Mouse (Mus musculus): ENCODE data around the gene Olfr223. TPM values are rescaled to one million over a fixed set of nuclear protein-coding genes. Genes with fewer than 3 reads are reported as not detected.

Olfr223 gene
- not detected in 2 replicates for polyA plus RNA-seq (2014; fragmentation: Nextera tagmentation; extraction: Ambion mirVana)

DNA sequence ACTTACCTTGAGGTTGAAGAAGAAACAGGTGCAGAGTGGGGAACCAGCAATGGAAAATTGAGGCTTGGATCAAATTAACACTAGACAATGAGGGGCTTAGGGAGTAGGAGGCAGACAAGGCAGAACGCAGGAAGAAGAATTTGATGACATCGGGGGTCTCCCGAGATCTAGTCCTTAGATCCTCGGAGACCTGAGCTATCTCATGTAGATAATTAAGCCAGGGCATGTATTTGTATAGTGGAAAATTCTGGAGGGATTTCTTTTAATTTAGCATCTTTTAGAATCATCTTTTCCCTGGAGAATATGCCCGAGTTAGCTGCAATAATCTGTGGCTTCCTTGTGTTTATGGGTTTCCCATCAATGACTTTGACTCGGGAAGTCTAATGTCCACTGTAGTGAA, at the start of gene Olfr223:
Gene Olfr223 (minus strand): TSS at position 101 of the 400 bp plus-strand sequence.
- no peaks in the 10 kb centered on the region for H3K27me3 ChIP-seq (ENCODE audit: control insufficient read depth, insufficient read depth, low read length)
- H3K4me2 ChIP-seq (replicated peaks; ENCODE audit: low read depth, low read length), result no peak within 1 kb of the TSS
- WGBS, result 85% methylated on average over 6 of the region's 6 CpGs
- no peak within 1 kb of the TSS for H3K27ac ChIP-seq (ENCODE audit: low read depth, low read length)
- no peaks in the 10 kb centered on the region for H3K4me1 ChIP-seq (ENCODE audit: control insufficient read depth, insufficient read depth, low read length)
- H3K9me3 ChIP-seq (ENCODE audit: control insufficient read depth, low read length), result no peaks in the 10 kb centered on the region
- no peak for ATAC-seq (ENCODE audit: low FRiP score, low TSS enrichment)
- H3K9ac ChIP-seq (ENCODE audit: low read depth, low read length), result no peak within 1 kb of the TSS
- no peaks in the 10 kb centered on the region for H3K36me3 ChIP-seq (ENCODE audit: control insufficient read depth, insufficient read depth, low read length)
- H3K4me3 ChIP-seq (ENCODE audit: low read length), result no peak within 1 kb of the TSS

DNA sequence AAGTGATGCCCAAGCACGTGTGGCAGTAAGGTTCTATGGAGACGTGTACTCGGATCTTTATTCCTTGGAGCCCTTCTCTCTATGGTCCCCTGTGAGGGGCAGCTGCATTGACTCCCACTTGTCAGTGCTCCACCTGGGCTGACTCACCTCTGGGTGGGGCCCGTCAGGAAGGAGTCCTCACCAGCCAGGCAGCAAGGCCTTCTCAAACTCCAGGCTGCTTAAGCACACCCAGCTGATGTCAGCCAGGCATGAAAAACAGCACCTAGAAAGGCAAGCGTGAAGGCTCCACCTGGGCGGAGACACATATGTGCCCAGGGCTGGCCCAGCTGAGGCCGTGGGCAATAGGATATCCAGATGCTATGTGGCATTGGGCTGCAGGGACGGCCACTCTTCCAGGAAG, 49.3 kb upstream of the Olfr223 start:
- no peaks in the 10 kb centered on the region for H3K4me1 ChIP-seq (ENCODE audit: control insufficient read depth, insufficient read depth, low read length)
- H3K4me2 ChIP-seq (replicated peaks; ENCODE audit: low read depth, low read length), result no peak overlapping the region
- H3K27ac ChIP-seq (ENCODE audit: low read depth, low read length), result no peak overlapping the region
- no peaks in the 10 kb centered on the region for H3K36me3 ChIP-seq (ENCODE audit: control insufficient read depth, insufficient read depth, low read length)
- H3K27me3 ChIP-seq (ENCODE audit: control insufficient read depth, insufficient read depth, low read length), result no peaks in the 10 kb centered on the region
- H3K9ac ChIP-seq (ENCODE audit: low read depth, low read length), result no peak overlapping the region
- H3K9me3 ChIP-seq (ENCODE audit: control insufficient read depth, low read length), result no peaks in the 10 kb centered on the region
- ATAC-seq (ENCODE audit: low FRiP score, low TSS enrichment), result no peak
- WGBS, result 79% methylated on average over 8 of the region's 8 CpGs
- H3K4me3 ChIP-seq (ENCODE audit: low read length), result no peak overlapping the region

DNA sequence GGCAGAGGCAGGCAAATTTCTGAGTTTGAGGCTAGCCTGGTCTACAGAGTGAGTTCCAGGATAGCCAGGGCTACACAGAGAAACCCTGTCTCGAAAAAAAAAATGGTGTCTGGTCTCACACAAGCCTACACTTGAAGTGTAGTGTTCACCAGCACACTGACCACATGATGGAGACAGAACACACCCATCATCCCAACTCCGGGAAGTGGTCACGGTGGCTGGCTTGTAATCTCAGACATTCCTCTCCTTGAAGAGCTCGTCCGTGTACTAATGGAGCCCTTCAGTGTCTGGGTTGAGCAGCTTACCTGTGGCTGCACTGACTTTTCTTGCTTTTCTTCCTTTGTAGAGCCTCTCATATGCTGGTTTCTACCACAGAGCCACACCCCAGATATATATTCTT, 48.1 kb upstream of the Olfr223 start:
- H3K27me3 ChIP-seq (ENCODE audit: control insufficient read depth, insufficient read depth, low read length), result no peaks in the 10 kb centered on the region
- H3K27ac ChIP-seq (ENCODE audit: low read depth, low read length), result no peak overlapping the region
- H3K9me3 ChIP-seq (ENCODE audit: control insufficient read depth, low read length), result no peaks in the 10 kb centered on the region
- H3K4me1 ChIP-seq (ENCODE audit: control insufficient read depth, insufficient read depth, low read length), result no peaks in the 10 kb centered on the region
- 70% methylated on average over 5 of the region's 5 CpGs for WGBS
- no peak overlapping the region for H3K4me2 ChIP-seq (replicated peaks; ENCODE audit: low read depth, low read length)
- no peak overlapping the region for H3K9ac ChIP-seq (ENCODE audit: low read depth, low read length)
- no peak for ATAC-seq (ENCODE audit: low FRiP score, low TSS enrichment)
- H3K36me3 ChIP-seq (ENCODE audit: control insufficient read depth, insufficient read depth, low read length), result no peaks in the 10 kb centered on the region
- no peak overlapping the region for H3K4me3 ChIP-seq (ENCODE audit: low read length)

DNA sequence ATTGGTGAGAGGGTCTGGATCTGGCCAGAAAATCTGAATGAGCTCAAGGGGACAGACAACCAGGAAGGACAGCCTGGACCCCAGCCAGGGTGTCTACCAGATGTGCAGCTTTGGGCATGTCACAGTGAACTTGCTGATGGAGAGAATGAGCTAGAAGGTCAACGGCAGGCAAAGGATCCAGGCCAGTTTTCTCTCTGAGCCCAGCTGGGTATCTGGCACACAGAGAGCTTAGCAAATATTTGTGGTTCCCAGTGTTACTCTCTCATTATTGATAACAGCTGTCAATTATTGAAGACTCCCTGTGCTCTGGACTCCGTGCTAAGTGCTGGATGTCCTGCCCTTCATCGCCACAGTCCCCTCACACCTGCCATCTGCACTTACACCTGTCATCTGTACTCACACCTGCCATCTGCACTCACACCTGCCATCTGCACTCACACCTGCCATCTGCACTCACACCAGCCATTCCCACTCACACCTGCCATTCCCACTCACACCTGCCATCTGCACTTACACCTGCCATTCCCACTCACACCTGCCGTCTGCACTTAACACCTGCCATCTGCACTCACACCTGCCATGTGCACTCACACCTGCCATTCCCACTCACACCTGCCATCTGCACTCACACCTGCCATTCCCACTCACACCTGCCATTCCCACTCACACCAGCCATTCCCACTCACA, 47.0 kb upstream of the Olfr223 start:
- no peaks in the 10 kb centered on the region for H3K4me1 ChIP-seq (ENCODE audit: control insufficient read depth, insufficient read depth, low read length)
- no peak overlapping the region for H3K4me2 ChIP-seq (replicated peaks; ENCODE audit: low read depth, low read length)
- no peak overlapping the region for H3K27ac ChIP-seq (ENCODE audit: low read depth, low read length)
- no peak for ATAC-seq (ENCODE audit: low FRiP score, low TSS enrichment)
- 86% methylated on average over 4 of the region's 4 CpGs for WGBS
- no peaks in the 10 kb centered on the region for H3K36me3 ChIP-seq (ENCODE audit: control insufficient read depth, insufficient read depth, low read length)
- no peaks in the 10 kb centered on the region for H3K9me3 ChIP-seq (ENCODE audit: control insufficient read depth, low read length)
- no peak overlapping the region for H3K4me3 ChIP-seq (ENCODE audit: low read length)
- no peaks in the 10 kb centered on the region for H3K27me3 ChIP-seq (ENCODE audit: control insufficient read depth, insufficient read depth, low read length)
- H3K9ac ChIP-seq (ENCODE audit: low read depth, low read length), result no peak overlapping the region

DNA sequence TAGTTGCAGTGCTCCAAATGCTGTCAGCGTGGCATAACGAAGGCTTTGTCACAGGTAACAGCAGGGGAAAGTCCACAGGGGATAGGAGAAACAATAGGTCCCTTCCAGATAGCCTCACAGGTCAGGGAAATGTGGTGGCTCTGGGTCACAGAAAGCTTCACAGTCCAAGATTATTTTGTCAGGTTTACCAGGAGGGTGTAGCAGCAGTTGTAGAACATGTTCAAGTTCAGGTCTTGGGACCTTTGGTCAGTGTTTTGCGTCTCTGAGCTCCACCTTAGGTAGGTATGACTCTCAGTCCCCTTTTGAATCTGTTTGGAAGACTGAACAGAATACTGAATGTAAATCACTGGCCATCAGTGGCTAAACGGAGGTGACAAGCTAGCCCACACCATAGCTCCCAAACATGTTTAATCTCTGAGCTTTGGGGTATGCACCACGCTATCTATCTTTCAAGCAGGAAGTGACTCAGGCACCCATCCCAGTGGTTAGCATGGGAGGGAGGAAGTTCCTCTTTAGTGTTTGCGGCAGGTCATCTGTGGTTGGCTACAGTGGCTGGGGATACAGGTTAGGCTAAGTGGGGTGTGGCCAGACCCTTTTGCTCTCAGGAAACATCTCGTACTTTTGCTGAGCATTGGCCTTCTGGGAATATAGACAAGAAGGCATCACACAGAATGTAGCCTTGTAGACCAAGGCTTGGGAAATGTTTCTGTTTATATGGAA, 43.8 kb upstream of the Olfr223 start:
- WGBS, result 77% methylated on average over 7 of the region's 7 CpGs
- no peaks in the 10 kb centered on the region for H3K27me3 ChIP-seq (ENCODE audit: control insufficient read depth, insufficient read depth, low read length)
- no peak overlapping the region for H3K9ac ChIP-seq (ENCODE audit: low read depth, low read length)
- H3K9me3 ChIP-seq (ENCODE audit: control insufficient read depth, low read length), result no peaks in the 10 kb centered on the region
- no peaks in the 10 kb centered on the region for H3K36me3 ChIP-seq (ENCODE audit: control insufficient read depth, insufficient read depth, low read length)
- no peak overlapping the region for H3K27ac ChIP-seq (ENCODE audit: low read depth, low read length)
- no peak overlapping the region for H3K4me3 ChIP-seq (ENCODE audit: low read length)
- H3K4me2 ChIP-seq (replicated peaks; ENCODE audit: low read depth, low read length), result no peak overlapping the region
- ATAC-seq (ENCODE audit: low FRiP score, low TSS enrichment), result no peak
- H3K4me1 ChIP-seq (ENCODE audit: control insufficient read depth, insufficient read depth, low read length), result no peaks in the 10 kb centered on the region

DNA sequence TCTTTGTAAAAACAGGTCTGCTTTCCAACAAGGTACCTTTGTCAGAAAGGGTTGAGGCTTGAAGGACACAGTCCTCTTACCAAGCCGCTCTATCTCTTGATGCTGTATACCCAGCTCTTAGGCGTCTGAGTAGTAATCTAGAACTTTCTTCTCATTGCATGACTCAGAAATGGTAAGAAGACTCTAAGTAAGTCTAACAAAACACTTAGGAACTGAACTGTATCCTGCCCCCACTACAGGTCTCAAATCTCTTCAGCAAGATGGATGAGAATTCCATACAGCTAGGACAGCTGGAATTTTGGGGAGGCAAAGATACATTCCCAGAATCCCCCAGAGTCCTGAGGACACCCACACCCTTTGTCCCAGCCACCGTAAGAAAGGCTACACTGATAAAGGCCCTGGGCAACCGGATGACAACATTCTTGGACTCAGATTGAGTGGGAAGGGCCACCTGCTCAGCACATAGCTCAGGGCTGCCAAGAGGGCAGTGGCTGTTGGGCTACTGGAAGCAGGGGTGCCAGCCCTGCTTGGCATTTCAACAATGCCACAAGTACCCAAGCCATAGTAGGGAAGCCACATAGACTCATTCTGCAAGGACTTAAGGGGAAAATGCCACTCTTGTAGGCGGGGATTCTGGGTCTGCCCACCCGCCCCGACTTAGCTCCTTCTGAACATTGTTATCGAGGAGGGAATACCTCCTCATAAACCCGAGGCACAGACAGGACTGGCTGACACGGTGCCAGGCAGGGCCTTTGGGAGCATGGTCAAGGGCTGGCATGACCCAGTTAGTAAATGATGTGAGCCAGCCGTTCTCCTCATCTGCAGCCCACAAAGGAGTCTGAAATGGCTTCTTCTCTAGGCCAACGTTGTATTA, 43.0 kb upstream of the Olfr223 start:
- H3K27me3 ChIP-seq (ENCODE audit: control insufficient read depth, insufficient read depth, low read length), result no peaks in the 10 kb centered on the region
- H3K4me3 ChIP-seq (ENCODE audit: low read length), result no peak overlapping the region
- ATAC-seq (ENCODE audit: low FRiP score, low TSS enrichment), result no peak
- no peak overlapping the region for H3K27ac ChIP-seq (ENCODE audit: low read depth, low read length)
- no peaks in the 10 kb centered on the region for H3K4me1 ChIP-seq (ENCODE audit: control insufficient read depth, insufficient read depth, low read length)
- no peak overlapping the region for H3K9ac ChIP-seq (ENCODE audit: low read depth, low read length)
- WGBS, result 87% methylated on average over 12 of the region's 12 CpGs
- H3K9me3 ChIP-seq (ENCODE audit: control insufficient read depth, low read length), result no peaks in the 10 kb centered on the region
- no peak overlapping the region for H3K4me2 ChIP-seq (replicated peaks; ENCODE audit: low read depth, low read length)
- H3K36me3 ChIP-seq (ENCODE audit: control insufficient read depth, insufficient read depth, low read length), result no peaks in the 10 kb centered on the region

DNA sequence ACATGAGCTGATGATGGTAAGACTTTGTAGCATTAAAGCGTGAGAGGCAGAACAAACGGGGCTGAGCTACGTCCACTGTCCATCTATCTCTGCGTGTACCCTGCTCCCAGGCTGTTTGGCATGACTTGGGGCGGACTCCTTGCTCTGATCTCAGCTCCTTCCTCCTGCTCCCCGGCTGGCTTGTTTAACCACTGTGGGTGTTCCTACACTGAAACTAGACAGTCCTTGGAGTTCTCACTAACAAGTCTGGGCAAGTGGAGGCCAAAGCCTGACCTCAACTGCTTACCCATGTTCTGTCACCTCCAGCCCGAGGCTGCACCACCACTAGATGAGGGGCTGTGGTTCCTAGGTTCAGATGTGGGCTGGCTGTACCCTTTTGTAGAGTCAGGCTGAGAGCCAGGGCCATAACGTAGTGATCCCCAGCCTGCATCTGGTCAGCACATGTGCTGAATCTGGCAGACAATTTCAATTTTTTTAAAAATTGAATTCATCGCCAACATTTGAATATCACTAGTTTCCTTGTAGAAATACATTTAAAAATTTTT, 42.2 kb upstream of the Olfr223 start:
- no peak overlapping the region for H3K9ac ChIP-seq (ENCODE audit: low read depth, low read length)
- WGBS, result 83% methylated on average over 9 of the region's 9 CpGs
- H3K4me3 ChIP-seq (ENCODE audit: low read length), result no peak overlapping the region
- H3K4me2 ChIP-seq (replicated peaks; ENCODE audit: low read depth, low read length), result no peak overlapping the region
- no peak for ATAC-seq (ENCODE audit: low FRiP score, low TSS enrichment)
- H3K4me1 ChIP-seq (ENCODE audit: control insufficient read depth, insufficient read depth, low read length), result no peaks in the 10 kb centered on the region
- no peak overlapping the region for H3K27ac ChIP-seq (ENCODE audit: low read depth, low read length)
- H3K36me3 ChIP-seq (ENCODE audit: control insufficient read depth, insufficient read depth, low read length), result no peaks in the 10 kb centered on the region
- H3K9me3 ChIP-seq (ENCODE audit: control insufficient read depth, low read length), result no peaks in the 10 kb centered on the region
- H3K27me3 ChIP-seq (ENCODE audit: control insufficient read depth, insufficient read depth, low read length), result no peaks in the 10 kb centered on the region

DNA sequence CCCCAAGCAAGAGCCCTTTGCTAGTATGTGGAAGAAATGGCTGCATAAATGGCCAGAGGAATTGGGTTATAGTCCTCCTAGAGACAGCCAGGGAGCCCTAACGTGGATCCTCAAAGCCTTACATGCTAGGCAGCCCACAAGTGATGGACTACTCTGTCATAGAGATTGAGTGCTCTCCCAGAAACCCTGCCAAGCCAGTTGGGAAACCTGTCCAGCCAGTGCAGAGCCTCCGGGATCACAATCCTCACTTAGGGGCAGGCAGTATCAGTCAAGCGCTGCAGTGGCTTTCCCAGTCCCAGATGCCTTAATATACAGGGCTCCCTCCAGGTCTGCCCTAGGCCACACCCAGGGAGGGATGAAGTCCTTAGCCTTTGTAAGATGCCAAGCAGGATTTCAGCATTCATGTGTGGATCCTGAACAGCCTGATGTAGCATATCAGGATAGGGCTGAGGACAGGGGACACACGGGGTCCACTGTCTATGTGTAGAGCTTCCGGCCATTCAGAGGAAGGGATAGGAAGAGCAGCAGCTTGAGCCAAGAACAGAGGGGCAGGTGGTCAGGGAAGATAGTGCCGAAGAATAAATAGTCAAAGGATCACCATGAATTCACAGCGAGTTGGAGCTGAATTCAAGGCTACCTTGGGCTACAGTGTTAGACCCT, 41.0 kb upstream of the Olfr223 start:
- ATAC-seq (ENCODE audit: low FRiP score, low TSS enrichment), result no peak
- Histone ChIP-seq H3K4me2 (replicated peaks; ENCODE audit: low read depth, low read length) (no peak overlapping the region), H3K27me3 (ENCODE audit: control insufficient read depth, insufficient read depth, low read length) (no peaks in the 10 kb centered on the region), H3K4me3 (ENCODE audit: low read length) (no peak overlapping the region), H3K27ac (ENCODE audit: low read depth, low read length) (no peak overlapping the region), H3K9me3 (ENCODE audit: control insufficient read depth, low read length) (no peaks in the 10 kb centered on the region), H3K4me1 (ENCODE audit: control insufficient read depth, insufficient read depth, low read length) (no peaks in the 10 kb centered on the region), H3K36me3 (ENCODE audit: control insufficient read depth, insufficient read depth, low read length) (no peaks in the 10 kb centered on the region), H3K9ac (ENCODE audit: low read depth, low read length) (no peak overlapping the region)
- 72% methylated on average over 7 of the region's 7 CpGs for WGBS

All from kidney, embryonic 14.5 days (tissue).